Mouse (Mus musculus) adrenal gland, adult 18-20 months (tissue): ENCODE results near the gene Grip1. TPM values are rescaled to one million over a fixed set of nuclear protein-coding genes. Genes with fewer than 3 reads are reported as not detected.

Experiments used
- DNase-seq, 2 experiments: peaks; one replicate each; pipeline ENCODE4 v3.0.0; 2021 to 2022; ENCODE audit warnings: low spot score in 2 of 2
- total RNA-seq, 2 experiments: library from RNA; stranded (reverse); gene quantifications; 1 replicate in 1 of 2; 2 replicates in 1 of 2; pipeline ENCODE4 v1.2.3; 2021

Grip1 gene
- total RNA-seq, 2 experiments from 2014 or later, result 0.29 to 0.30 TPM

GRCm38 (mm10) chr10:119646500-119647439, 193.1 kb downstream of the Grip1 start:
- DNase-seq, result peak; percentile 54

- no peak for DNase-seq
Measured at GRCm38 (mm10) chr10:119660677-119661353, 207.2 kb downstream of the Grip1 start.

GRCm38 (mm10) chr10:119663586-119663985, 210.0 kb downstream of the Grip1 start:
- no peak for DNase-seq

- no peak for DNase-seq
Measured at GRCm38 (mm10) chr10:119666386-119666785, 212.8 kb downstream of the Grip1 start.

- no peak for DNase-seq
Measured at GRCm38 (mm10) chr10:119670456-119670855, 216.8 kb downstream of the Grip1 start.

- DNase-seq, result no peak
Measured at GRCm38 (mm10) chr10:119684377-119684826, 230.8 kb downstream of the Grip1 start.

GRCm38 (mm10) chr10:119691358-119692083, 237.9 kb downstream of the Grip1 start:
- DNase-seq, result no peak

- no peak for DNase-seq
Measured at GRCm38 (mm10) chr10:119692284-119692890, 238.8 kb downstream of the Grip1 start.

- DNase-seq, result no peak
Measured at GRCm38 (mm10) chr10:119693400-119693799, 239.8 kb downstream of the Grip1 start.

- no peak for DNase-seq
Measured at GRCm38 (mm10) chr10:119697257-119697798, 243.7 kb downstream of the Grip1 start.

GRCm38 (mm10) chr10:119705348-119705747, 251.7 kb downstream of the Grip1 start:
- DNase-seq, result peak in 1 of 2 experiments; percentile 6

- DNase-seq, result no peak
Measured at GRCm38 (mm10) chr10:119706281-119706680, 252.7 kb downstream of the Grip1 start.

GRCm38 (mm10) chr10:119706983-119707382, 253.4 kb downstream of the Grip1 start:
- no peak for DNase-seq

- DNase-seq, result no peak
Measured at GRCm38 (mm10) chr10:119721887-119722286, 268.3 kb downstream of the Grip1 start.

GRCm38 (mm10) chr10:119722471-119722870, 268.8 kb downstream of the Grip1 start:
- no peak for DNase-seq

GRCm38 (mm10) chr10:119723671-119724070, 270.0 kb downstream of the Grip1 start:
- DNase-seq, result no peak

GRCm38 (mm10) chr10:119725363-119725762, 271.7 kb downstream of the Grip1 start:
- no peak for DNase-seq

GRCm38 (mm10) chr10:119725966-119726365, 272.3 kb downstream of the Grip1 start:
- DNase-seq, result no peak

- no peak for DNase-seq
Measured at GRCm38 (mm10) chr10:119726921-119727320, 273.3 kb downstream of the Grip1 start.

- DNase-seq, result no peak
Measured at GRCm38 (mm10) chr10:119730206-119730605, 276.6 kb downstream of the Grip1 start.
